Mouse (Mus musculus) kidney, postnatal 14 days (tissue): ENCODE results near the gene Phpt1.
"Not testable (repeated sequence)": the region's sequence is repeated elsewhere in the genome, so short reads cannot be mapped to it uniquely, and the experiment has no call there.

Source experiments
- DNase-seq: peaks from one replicate; pipeline ENCODE4 v3.0.0; 2022; ENCODE audit warnings: mixed read lengths

Gene Phpt1

DNA sequence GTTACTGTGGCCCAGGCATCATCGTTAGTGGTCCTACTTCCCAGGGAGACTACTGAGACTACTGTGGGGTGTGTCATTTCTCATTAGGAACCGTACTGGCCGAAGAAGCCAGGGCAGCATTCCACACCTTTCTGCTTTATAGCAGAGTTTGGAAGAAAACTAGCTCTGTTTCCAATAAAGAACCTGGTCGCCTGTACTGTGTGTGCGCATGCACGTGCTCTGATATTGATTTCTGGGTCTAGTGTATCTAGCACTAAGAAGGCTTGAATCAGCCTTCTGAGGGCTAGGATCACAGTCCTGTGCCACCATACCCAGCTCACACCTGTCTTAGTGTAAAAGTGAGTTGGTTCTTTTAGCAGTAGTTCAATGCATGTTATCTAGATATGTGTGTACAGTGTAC is 16.2 kb downstream of the Phpt1 start:
- DNase-seq: no peak

DNA sequence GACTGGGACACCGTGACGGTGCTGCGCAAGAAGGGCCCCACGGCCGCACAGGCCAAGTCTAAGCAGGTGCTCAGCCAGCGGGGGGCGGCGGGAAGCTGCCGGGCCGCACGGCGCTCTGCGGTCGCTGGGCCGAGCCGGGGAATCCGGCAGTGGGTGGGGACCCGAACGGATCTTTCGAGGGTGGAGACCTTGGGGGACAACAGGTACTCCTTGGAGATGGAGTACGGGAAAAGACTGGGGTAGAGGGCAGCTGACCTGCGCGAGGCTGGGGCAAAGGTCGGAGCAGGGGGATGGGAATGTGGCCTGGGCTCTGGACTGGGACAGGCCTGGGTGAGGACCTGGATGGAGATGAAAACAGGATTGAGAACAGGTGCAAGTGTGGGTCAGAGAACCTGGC is 17.1 kb downstream of the Phpt1 start:
- DNase-seq: no peak

GRCm38 (mm10) chr2:25557221-25557963 is 17.6 kb downstream of the Phpt1 start, which contains the start of gene Edf1:
TSS of gene Edf1 (plus strand) at chr2:25557847.
- DNase-seq: peak; percentile 97

DNA sequence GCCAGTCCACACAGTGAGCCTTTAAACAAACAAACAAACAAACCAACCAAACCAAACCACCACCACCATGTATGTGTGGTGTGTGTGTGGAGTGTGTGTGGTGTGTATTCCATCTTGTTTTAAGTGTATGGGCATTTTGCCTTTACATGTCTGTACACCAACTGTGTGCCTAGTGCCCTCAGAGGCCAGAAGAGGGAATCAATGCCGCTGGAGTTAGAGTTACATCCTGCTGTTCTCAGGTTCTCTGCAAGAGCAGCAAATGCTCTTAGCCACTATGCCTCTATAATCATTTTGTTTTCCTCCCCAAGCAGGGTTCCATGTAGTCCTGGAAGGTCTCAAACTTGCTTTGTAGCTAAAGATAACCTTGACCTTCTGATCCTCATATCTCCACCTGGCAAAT is 18.7 kb downstream of the Phpt1 start:
- DNase-seq: no peak

DNA sequence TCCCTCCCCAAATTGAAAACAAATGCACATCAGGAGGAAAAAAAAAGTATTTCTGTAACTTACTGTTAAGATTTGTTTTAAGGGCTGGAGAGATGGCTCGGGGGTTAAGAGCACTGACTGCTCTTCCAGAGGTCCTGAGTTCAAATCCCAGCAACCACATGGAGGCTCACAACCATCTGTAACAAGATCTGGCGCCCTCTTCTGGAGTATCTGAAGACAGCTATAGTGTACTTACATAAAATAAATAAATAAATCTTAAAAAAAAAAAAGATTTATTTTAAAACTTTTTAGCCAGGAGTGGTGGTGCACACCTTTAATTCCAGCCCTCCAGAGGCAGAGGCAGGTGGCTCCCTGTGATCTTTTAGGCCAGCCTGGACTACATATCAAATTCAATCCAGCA is 19.5 kb downstream of the Phpt1 start:
- DNase-seq: not testable (repeated sequence)

- not testable (repeated sequence) for DNase-seq
Measured at GRCm38 (mm10) chr2:25553171-25553786, 21.7 kb downstream of the Phpt1 start.

DNA sequence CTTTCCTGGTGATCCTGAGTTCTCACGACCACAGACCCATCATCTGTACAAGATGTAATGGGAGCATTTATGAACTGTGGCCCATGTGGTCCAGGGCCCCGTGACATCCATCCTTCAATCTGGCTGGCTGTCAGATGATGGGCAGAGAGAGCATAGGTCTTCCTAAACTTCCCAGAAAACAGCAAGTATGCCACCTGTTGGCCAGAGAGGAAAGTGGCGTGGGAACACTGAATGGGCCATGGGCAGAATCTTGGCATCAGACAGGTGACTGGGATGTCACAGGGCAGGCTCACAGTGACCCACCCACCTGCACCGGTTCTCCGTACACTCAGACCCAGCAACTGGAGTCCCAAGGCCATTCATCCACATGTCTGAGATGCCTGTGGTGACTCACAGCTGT is 23.8 kb downstream of the Phpt1 start:
- DNase-seq: peak; percentile 72

DNA sequence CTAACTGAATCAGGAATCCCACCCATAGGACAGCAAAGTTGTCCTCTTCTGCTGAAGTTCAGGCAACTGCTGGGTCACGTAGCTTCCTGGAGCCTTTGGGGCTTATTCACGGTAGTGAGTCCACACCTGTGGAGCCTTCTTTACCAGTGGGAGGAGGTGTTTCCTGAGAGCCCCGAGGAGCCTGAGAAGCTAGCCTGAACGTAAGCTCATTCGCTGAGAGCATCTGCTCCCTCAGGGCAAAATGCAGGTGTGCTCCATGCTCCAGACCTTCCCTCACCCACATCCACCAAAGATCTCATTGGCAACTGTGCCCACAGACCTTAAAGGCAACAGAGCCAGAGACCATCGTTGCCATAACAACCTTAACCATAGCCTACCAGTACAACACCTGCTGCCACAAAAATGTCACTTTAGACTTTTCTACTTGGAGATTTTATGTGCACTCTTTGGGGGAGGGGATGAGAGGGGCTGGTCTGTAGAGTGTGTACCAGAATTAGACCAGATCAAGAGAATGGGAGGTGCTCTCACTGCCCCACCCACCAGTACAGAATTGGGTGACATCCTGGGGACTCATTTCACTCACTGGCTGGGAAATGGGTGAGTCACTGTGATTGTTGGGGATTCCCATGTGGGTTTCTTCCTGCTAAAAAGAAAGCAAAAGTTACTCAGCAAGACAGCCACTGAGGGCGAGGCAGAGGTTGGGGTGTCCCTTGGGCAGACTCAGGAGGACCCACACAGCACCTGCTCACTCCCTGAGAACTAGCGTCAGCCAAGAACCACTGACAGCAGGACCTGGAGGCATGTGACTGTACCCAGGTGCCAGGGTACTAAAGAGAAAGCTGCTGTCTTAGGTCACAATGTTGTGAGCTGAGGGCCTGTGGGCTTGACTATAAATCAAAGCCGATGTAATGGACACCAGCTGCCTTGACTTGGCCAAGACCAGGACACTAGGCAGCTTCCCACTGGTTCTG is 25.7 kb downstream of the Phpt1 start:
- DNase-seq: no peak

GRCm38 (mm10) chr2:25546811-25547491 is 28.1 kb downstream of the Phpt1 start, which contains the start of gene Traf2:
TSS of gene Traf2 (minus strand) at chr2:25546940.
- DNase-seq: peak; percentile 99

DNA sequence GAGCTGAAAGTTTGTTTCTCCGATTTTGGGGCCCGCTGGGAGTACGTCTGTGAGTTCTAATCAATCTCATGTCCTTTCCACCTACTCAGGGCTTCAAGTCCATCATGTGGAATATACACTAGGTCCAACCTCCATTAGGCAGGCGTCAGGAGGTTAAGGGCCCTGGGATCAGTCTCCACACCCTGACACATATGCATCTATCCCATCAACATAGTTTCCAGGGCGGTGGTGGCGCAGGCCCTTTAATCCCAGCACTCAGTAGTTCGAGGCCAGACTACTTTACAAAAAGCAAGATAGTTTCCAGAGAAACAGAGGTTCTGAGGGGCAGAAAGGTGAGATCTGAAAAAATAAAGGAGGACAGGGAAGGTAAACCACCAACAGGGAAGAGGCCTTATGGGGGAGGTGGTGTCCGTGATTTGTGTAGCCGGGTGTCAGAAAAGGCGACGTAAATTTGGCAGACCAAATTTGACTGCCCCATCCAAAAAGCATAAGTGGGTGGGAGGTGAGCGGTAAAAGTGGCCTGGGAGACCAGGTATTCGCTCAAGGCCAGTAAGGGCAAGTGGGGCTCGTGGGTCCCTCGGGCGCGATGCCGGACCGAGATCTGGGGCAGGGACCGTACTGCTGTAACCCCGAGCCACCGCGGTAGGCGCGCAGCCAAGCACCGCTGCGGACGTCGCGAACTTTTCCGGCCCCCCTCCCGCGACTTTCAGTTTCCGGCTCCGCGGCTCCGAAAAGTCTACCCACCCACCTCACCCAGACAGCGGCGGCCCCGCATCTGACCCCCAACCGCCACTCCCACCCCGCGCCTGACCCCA is 28.8 kb downstream of the Phpt1 start:
- DNase-seq: no peak

DNA sequence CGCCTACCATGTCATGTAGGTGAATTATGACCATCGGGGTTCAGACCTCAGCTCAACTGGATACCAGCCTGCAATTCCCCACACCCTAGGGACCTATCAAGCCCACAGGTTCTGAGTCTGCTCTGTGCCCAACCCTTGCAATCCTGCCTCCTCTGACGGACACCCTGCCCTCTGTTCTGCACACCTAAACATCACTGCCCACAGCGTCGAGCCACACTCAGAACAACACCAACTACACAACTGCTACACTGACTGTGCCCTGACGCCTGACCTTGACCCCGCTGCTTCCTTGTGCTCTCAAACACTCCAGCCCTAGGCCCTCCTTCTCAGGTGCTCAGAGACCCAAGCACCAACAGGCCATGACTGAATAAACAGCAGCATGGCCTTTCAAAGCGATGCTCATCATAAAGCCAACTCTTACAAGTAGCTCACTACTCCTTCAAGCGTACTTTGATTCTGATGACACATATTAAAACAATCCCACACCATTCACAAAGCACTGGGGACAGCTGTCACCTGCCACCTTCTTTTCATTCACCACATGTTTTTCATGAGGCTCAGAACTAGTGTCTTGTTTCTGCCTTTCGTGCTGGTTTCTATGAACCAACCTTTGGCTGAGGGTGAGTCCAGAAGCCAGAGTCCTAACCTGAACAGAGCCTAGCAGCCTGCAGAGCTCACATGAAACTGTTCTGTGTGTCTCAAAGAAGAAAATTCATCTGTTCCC is 33.2 kb downstream of the Phpt1 start:
- no peak for DNase-seq

DNA sequence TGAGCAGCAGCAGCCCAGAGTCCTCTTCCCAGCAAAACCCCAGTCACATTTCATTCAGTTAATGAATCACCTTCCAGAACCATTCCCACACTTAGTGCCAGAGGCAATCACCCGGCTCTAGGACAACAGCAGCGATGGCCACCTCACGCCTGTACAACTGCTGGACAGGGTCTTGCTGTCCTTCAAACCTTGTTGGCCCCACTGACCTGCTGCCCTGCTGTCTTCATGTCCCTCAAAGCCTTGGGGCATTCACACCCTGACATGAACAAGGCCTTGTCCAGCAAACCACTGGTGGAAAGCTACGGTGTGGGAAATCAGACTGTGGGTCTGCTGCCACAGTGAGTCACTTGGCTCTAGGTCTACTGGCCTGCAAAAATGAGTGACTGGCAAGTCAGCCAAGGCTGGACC is 34.5 kb downstream of the Phpt1 start:
- peak; percentile 52 for DNase-seq

- no peak for DNase-seq
Measured at GRCm38 (mm10) chr2:25536531-25536930, 38.5 kb downstream of the Phpt1 start.

DNA sequence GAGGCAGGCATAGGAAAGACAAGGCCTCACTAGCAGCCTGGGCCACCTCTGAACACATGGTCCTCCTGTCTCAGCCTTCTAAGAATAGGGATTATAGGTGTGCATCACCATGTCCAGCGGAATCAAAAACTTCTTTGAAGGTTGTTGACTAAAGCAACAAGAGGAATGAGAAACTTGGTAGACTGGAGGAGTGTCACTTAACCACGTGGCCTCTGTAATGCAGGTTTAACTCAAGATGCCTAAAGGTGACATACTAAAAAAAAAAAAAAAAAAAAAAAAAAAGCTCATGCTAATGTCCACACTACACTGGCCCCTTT is 40.2 kb downstream of the Phpt1 start:
- no peak for DNase-seq

- DNase-seq: peak; percentile 71
Measured at GRCm38 (mm10) chr2:25534178-25534865, 40.7 kb downstream of the Phpt1 start.

GRCm38 (mm10) chr2:25533707-25534106 is 41.3 kb downstream of the Phpt1 start:
- DNase-seq: no peak

GRCm38 (mm10) chr2:25526510-25527302 is 48.3 kb downstream of the Phpt1 start:
- no peak for DNase-seq
